Mouse (Mus musculus) megakaryocyte, embryonic 14.5 days (primary cell): ENCODE results near the gene Gm45261.

ENCODE experiments used
- FLI1 ChIP-seq: IDR thresholded peaks from 2 replicates; pipeline ENCODE4 v1.6.1; 2012; ENCODE audit warnings: low read length, inconsistent platforms, mixed read lengths
- GATA1 ChIP-seq: IDR thresholded peaks from 3 replicates; pipeline ENCODE4 v1.6.1; 2012; ENCODE audit warnings: mixed read lengths, low read length, inconsistent platforms, borderline replicate concordance

- TF ChIP-seq GATA1 (no peak), FLI1 (no peak)
Observed at GRCm38 (mm10) chr1:80502456-80503165, 41.4 kb upstream of the Gm45261 start.
